Mouse (Mus musculus) liver, embryonic 14.5 days (tissue): ENCODE measurements around the gene Agbl1. TPM values are rescaled to one million over a fixed set of nuclear protein-coding genes. Genes with fewer than 3 reads are reported as not detected.

Experiments
- ATAC-seq: fragments of 200-750 bp; cut with Nextera tagmentation; 2 replicates; pipeline ENCODE4 v1.8.0; 2017; ENCODE audit warnings: moderate number of reproducible peaks, mild to moderate bottlenecking, moderate library complexity; ENCODE audit not compliant: insufficient read depth
- DNase-seq, 3 experiments: peaks; one replicate each; pipeline ENCODE4 v3.0.0-alpha.2; 2012 to 2013; ENCODE audit warnings: low read depth in 3 of 3, low spot score in 3 of 3
- H3K27ac ChIP-seq: fragments of 300-500 bp; sonication (generic); 2 replicates; pipeline ENCODE4 v1.5.1; 2014; ENCODE audit warnings: moderate library complexity, mild to moderate bottlenecking, control low read depth, inconsistent platforms
- H3K27me3 ChIP-seq: fragments of 300-500 bp; sonication (generic); 2 replicates; pipeline ENCODE4 v1.6.1; 2014; ENCODE audit warnings: mild to moderate bottlenecking, low read length, moderate library complexity; ENCODE audit not compliant: control insufficient read depth, insufficient read depth
- H3K36me3 ChIP-seq: fragments of 300-500 bp; sonication (generic); replicated peaks from 2 replicates; pipeline ENCODE4 v1.6.1; 2014; ENCODE audit warnings: low read depth; ENCODE audit not compliant: control insufficient read depth, insufficient read depth
- H3K4me1 ChIP-seq, 2 experiments: fragments of 200-500 bp in 1 of 2; fragments of 300-500 bp in 1 of 2; sonication (generic) in 1 of 2; replicated peaks; 2 replicates each; pipeline ENCODE4 v1.6.1; 2012 to 2014; ENCODE audit warnings: antibody characterized with exemption in 1 of 2, inconsistent platforms in 1 of 2, low read length in 1 of 2; ENCODE audit not compliant: control insufficient read depth in 2 of 2, insufficient read depth in 2 of 2
- H3K4me2 ChIP-seq: fragments of 300-500 bp; sonication (generic); 2 replicates; pipeline ENCODE4 v1.6.1; 2014; ENCODE audit warnings: low read depth, mild to moderate bottlenecking, control low read depth, moderate library complexity
- H3K4me3 ChIP-seq, 2 experiments: fragments of 200-500 bp in 1 of 2; fragments of 300-500 bp in 1 of 2; sonication (generic) in 1 of 2; 2 replicates each; pipeline ENCODE4 v1.5.1; 2012 to 2014; ENCODE audit warnings: low read depth in 2 of 2, low read length in 2 of 2, mild to moderate bottlenecking in 2 of 2, control low read depth in 1 of 2, inconsistent platforms in 1 of 2, moderate library complexity in 1 of 2; ENCODE audit not compliant: insufficient read depth in 1 of 2
- H3K9ac ChIP-seq: fragments of 300-500 bp; sonication (generic); replicated peaks from 2 replicates; pipeline ENCODE4 v1.6.1; 2014; ENCODE audit warnings: mild to moderate bottlenecking, control low read depth, moderate library complexity
- H3K9me3 ChIP-seq: fragments of 300-500 bp; sonication (generic); 2 replicates; pipeline ENCODE4 v1.6.1; 2016; ENCODE audit warnings: low read length, mixed read lengths; ENCODE audit not compliant: control insufficient read depth
- CTCF ChIP-seq: IDR thresholded peaks from 2 replicates; pipeline ENCODE4 v1.5.1; 2016; ENCODE audit warnings: antibody characterized with exemption, low read depth, control low read depth
- EP300 ChIP-seq: IDR thresholded peaks from 2 replicates; pipeline ENCODE4 v1.6.1; 2016; ENCODE audit warnings: antibody characterized with exemption, low read depth
- WGBS: fragments of 180-500 bp; shearing (Covaris S2); extraction: QIAGEN DNeasy Blood & Tissue Kit; methylation state at CpG from one replicate; pipeline ENCODE4 v1.1.7; 2014; ENCODE audit not compliant: insufficient replicate concordance; 5-methylcytosine and 5-hydroxymethylcytosine counted together
- polyA plus RNA-seq, 2 experiments: library from polyadenylated mRNA; depleted of rRNA in 1 of 2; stranded (reverse) in 1 of 2; unstranded in 1 of 2; fragments of >200 nt; fragmentation: Nextera tagmentation in 1 of 2; extraction: Ambion mirVana in 1 of 2; gene quantifications; 2 replicates each; pipeline versions ENCODE4 v1.2.1 to v1.2.3; 2012 to 2014

The Agbl1 gene
- polyA plus RNA-seq, 2 experiments = not detected

DNA sequence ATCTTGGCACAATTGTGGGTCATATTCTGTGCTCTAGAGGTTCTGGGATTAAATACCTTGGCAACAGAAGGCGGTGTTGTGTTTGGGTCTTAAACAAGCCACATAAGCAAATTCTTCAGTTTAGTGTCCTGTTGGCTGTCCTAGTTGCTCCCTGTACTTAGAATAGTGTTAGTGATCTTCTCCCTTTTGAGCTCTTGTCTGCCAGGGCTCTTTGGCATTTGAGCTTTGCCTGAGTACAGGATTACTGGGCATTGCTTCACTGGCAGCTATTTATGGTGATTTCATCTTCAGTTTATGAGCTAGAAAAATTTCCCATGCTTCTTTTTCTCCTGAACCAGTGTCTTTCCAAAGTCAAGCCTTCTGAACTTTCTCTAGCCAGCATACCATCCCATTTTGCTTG is 111.9 kb downstream of the Agbl1 start:
- H3K4me3 ChIP-seq = no peak overlapping the region
- ATAC-seq = no peak
- 69% methylated on average over 1 of the region's 1 CpGs for WGBS

DNA sequence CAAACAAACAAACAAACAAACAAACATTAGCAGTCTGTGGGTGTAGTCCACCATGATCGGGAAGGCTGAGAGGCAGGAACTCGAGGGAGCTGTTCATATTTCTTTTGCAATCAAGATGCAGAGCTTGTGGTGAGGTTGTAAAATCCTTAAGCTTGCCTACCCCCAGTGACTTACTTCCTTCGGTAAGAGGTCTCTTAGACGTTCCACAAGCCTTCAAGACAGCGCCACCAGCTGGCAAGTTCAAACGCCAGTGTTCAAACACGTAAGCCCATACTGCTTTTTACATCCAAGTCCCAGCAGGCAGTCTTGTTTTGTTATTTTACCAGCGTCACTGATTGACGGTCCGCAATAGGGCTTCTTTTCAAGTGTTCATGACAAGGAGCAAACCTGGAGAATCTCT is 123.8 kb downstream of the Agbl1 start:
- H3K27me3 ChIP-seq = no peaks in the 10 kb centered on the region
- H3K27ac ChIP-seq = no peak overlapping the region
- TF ChIP-seq EP300 = no peak
- peak; percentile 5; the same call in 1 of the 2 replicates for TF ChIP-seq CTCF
- no peak overlapping the region for H3K9ac ChIP-seq
- DNase-seq = no peak
- H3K4me2 ChIP-seq = no peak overlapping the region
- H3K9me3 ChIP-seq = no peaks in the 10 kb centered on the region
- no peak overlapping the region for H3K4me3 ChIP-seq
- WGBS = 40% methylated on average over 10 of the region's 10 CpGs
- H3K36me3 ChIP-seq = no peaks in the 10 kb centered on the region
- no peak for ATAC-seq
- H3K4me1 ChIP-seq = no peaks in the 10 kb centered on the region

More for the DNA sequence above, 111.9 kb downstream of the Agbl1 start:
- no peak for TF ChIP-seq EP300
- TF ChIP-seq CTCF = no peak
- no peak overlapping the region for H3K9ac ChIP-seq
- H3K27ac ChIP-seq = no peak overlapping the region
- no peaks in the 10 kb centered on the region for H3K27me3 ChIP-seq
- H3K9me3 ChIP-seq = no peaks in the 10 kb centered on the region
- no peak overlapping the region for H3K4me2 ChIP-seq
- H3K4me1 ChIP-seq = no peaks in the 10 kb centered on the region
- DNase-seq = no peak
- no peaks in the 10 kb centered on the region for H3K36me3 ChIP-seq

DNA sequence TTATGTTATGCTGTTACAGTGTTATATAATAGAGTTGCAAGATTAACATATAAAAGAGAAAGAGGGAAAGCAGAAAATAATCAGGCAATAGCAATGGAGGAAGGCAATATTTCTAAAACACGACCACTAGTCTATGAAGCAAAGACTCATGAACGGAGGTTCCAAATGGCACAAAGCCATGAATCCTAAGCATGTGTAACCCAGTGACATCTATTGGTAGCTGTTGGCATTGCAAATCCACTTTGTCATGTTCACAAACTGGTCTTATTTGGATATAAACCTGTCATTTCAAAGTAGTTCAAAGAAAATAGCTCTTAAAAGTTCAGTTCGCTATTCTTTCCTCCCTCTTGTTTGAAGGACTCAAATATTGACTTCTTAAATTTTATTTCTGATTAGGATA is 124.8 kb downstream of the Agbl1 start:
- H3K9me3 ChIP-seq = no peaks in the 10 kb centered on the region
- no peaks in the 10 kb centered on the region for H3K36me3 ChIP-seq
- H3K4me2 ChIP-seq = no peak overlapping the region
- H3K27me3 ChIP-seq = no peaks in the 10 kb centered on the region
- WGBS = 23% methylated on average over 3 of the region's 3 CpGs
- TF ChIP-seq EP300 (no peak), CTCF (peak; percentile 36; the same call in 1 of the 2 replicates)
- DNase-seq (no peak), ATAC-seq (no peak)
- H3K27ac ChIP-seq = no peak overlapping the region
- H3K4me1 ChIP-seq = no peaks in the 10 kb centered on the region
- H3K9ac ChIP-seq = no peak overlapping the region
- no peak overlapping the region for H3K4me3 ChIP-seq

DNA sequence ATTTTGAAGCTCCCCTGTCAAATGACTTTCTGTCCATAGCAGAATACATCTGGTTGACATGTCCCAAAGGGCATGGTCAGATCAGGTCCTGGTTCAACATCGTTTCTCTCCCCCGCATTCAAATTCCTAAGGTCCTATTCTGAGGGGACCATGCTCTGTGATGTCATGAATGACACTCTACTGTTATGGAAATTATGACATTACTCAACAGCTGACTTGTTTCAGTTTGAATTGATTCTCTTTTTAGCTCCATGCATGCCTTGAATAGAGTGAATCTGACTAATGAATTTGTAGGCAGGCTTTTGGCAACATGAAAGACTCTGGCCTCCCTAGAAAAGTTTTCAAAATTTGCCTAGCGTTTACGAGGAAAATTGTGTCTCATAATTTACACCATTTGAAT is 141.6 kb downstream of the Agbl1 start:
- WGBS = 56% methylated on average over 4 of the region's 4 CpGs
- Histone ChIP-seq H3K27ac (no peak overlapping the region), H3K4me1 (no peaks in the 10 kb centered on the region), H3K27me3 (no peaks in the 10 kb centered on the region), H3K36me3 (no peaks in the 10 kb centered on the region), H3K9ac (no peak overlapping the region), H3K4me3 (no peak overlapping the region), H3K4me2 (no peak overlapping the region), H3K9me3 (no peaks in the 10 kb centered on the region)
- no peak for ATAC-seq
- TF ChIP-seq CTCF = no peak
- no peak for TF ChIP-seq EP300
- DNase-seq = no peak

DNA sequence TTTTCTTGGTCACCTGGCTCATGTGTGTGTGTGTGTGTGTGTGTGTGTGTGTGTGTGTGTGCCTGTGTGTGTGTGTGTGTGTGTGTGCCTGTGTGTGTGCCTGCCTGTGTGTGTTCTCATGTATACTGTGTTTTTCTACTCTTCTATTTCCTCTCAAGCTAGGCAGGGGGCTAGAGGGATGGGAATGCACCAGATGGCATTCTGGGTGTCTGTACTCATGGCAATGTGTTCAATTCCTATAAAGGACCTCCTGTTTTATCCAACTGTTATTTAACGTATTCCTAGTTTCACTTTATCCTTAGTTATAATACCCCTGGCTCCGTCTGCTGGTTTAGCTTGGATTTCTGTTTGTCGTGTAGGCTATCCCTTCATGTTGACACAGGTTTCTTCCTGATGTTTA is 149.8 kb downstream of the Agbl1 start:
- no peaks in the 10 kb centered on the region for H3K27me3 ChIP-seq

More for the DNA sequence above, 149.8 kb downstream of the Agbl1 start:
- Histone ChIP-seq H3K9ac (no peak overlapping the region), H3K36me3 (no peaks in the 10 kb centered on the region), H3K9me3 (no peaks in the 10 kb centered on the region), H3K4me2 (no peak overlapping the region), H3K4me1 (no peaks in the 10 kb centered on the region), H3K27ac (no peak overlapping the region), H3K4me3 (no peak overlapping the region)
- DNase-seq (no peak), ATAC-seq (no peak)
- 59% methylated on average over 3 of the region's 3 CpGs for WGBS
- TF ChIP-seq CTCF = no peak
- TF ChIP-seq EP300 = no peak
